15 mouse cellular contexts compared by ENCODE assay signal in the genomic region with DNA sequence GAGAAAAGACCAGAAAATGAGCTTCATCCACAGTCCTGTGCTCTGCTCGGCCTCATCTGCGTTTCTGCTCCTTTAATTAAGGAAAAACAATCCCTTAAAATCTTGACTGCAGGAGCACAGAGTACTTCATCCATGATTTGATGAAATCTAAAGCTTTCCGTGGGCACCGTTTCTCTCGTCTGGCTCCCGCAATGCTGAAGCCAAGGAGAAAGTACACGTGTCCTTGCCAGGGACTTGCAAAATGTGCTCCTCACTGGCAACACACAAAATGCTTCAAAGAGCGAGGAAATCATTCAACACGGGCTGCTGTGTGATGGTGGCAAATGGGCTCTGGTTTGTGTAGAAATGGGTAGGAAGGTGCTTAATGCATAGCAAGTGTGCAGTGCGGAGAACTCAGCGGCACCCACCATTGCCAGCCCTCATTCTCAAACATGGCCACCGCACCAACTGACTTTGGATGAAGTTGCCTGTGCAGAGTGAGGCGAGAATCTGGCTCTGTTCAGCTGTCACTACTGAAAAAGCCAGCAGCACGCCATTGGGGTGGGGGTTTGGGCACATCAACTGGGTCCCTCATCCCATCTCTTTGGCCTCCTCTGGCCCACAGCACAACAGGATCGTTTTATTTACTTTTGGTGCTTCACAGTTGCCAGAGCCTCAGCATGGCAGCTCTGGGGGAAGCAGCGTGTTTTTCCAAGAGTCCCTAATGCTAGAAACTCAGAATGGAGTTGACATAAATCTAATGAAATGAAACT.
A peak's percentile ranks its signal among the peaks of the same experiment; 100 is the strongest.
DNase-seq lines count a peak whose midpoint lies in the region; ATAC-seq lines count a peak whose summit lies in the region.
"Had no signal": no experiment of that assay in that cellular context is flagged by ENCODE, and none has a peak within 500 bp of the region (broad histone marks: within the 10 kb centered on the region; RNA-seq: fewer than 3 reads in every experiment).

No protein-coding gene starts in this region.

- intact Hi-C loops in left cerebral cortex, postnatal 4 days (cut with DNase I): no loop called here

- ATAC-seq in frontal cortex, adult (ENCODE audit: low TSS enrichment): peak; percentile 76
- no peak for ATAC-seq in erythroid progenitor cell, adult 5-6 weeks (replicated peaks; ENCODE audit: low FRiP score, poor library complexity, severe bottlenecking)
- ATAC-seq: midbrain, embryonic 15.5 days had no signal

- no peak for DNase-seq in frontal cortex, postnatal 25 days (ENCODE audit: low spot score in 2 of 2)
- peak; percentile 11 to 25 for DNase-seq in left cerebral cortex, adult 18-20 months (ENCODE audit: low spot score in 2 of 2)
- DNase-seq in left cerebral cortex, postnatal 4 days: no peak
- peak; percentile 4 for DNase-seq in right cerebral cortex, postnatal 4 days
- no peak for DNase-seq in right cerebral cortex, postnatal 14 days
- DNase-seq: adrenal gland, postnatal 36 days; B cell, adult 2 months; cerebellum, adult 8-10 months; gastrocnemius, postnatal 14 days; kidney, adult 18-20 months; liver; lung, postnatal 10 days had no signal

Comparison
In these comparisons a context has a peak if more than half of its experiments do, and no peak if none do; other contexts are left out.
1. DNase-seq: peak in left cerebral cortex, adult 18-20 months (2 of 2) and right cerebral cortex, postnatal 4 days (single experiment); none in frontal cortex, postnatal 25 days (0 of 2), left cerebral cortex, postnatal 4 days (single experiment) and right cerebral cortex, postnatal 14 days (single experiment).